Mouse (Mus musculus) lung, adult 2 months (tissue): ENCODE measurements around the gene Olfr399.

Experiments
- CTCF ChIP-seq: fragments of 200-500 bp; IDR thresholded peaks from 2 replicates; pipeline ENCODE4 v1.5.1; 2011; ENCODE audit warnings: mild to moderate bottlenecking, low read length, control low read depth; ENCODE audit not compliant: insufficient read depth
- POLR2A ChIP-seq: fragments of 200-500 bp; IDR thresholded peaks from 2 replicates; pipeline ENCODE4 v1.6.1; 2011; ENCODE audit warnings: low read depth, mild to moderate bottlenecking, control low read depth, low read length, borderline replicate concordance; ENCODE audit errors: extremely low read depth

GRCm38 (mm10) chr11:74100724-74101123, 44.3 kb upstream of the Olfr399 start:
- TF ChIP-seq CTCF = no peak
- TF ChIP-seq POLR2A = no peak
